Mouse (Mus musculus) spleen, adult 18-20 months (tissue): ENCODE data around the gene Lats2.
"Not testable (repeated sequence)": the region's sequence is repeated elsewhere in the genome, so short reads cannot be mapped to it uniquely, and the experiment has no call there.

Experiments used
- DNase-seq, 2 experiments: peaks; one replicate each; pipeline ENCODE4 v3.0.0; 2022; ENCODE audit warnings: mixed read lengths in 2 of 2

The Lats2 gene

GRCm38 (mm10) chr14:57758237-57758636 lies at the start of gene Lats2:
TSS of gene Lats2 (minus strand) at chr14:57758388.
- no peak for DNase-seq

GRCm38 (mm10) chr14:57803731-57804130 lies 45.5 kb upstream of the Lats2 start:
- DNase-seq = no peak

- peak; percentile 94 to 97 for DNase-seq
These were observed 40.1 kb upstream of the Lats2 start, which contains the start of gene Sap18 for GRCm38 (mm10) chr14:57797991-57798931. TSS of gene Sap18 (plus strand) at chr14:57798180.

GRCm38 (mm10) chr14:57797551-57797950 lies 39.4 kb upstream of the Lats2 start:
- DNase-seq = peak in 1 of 2 experiments; percentile 21

- DNase-seq = no peak
These were observed 33.0 kb upstream of the Lats2 start for GRCm38 (mm10) chr14:57791171-57791570.

GRCm38 (mm10) chr14:57789759-57790158 lies 31.6 kb upstream of the Lats2 start:
- no peak for DNase-seq

GRCm38 (mm10) chr14:57789311-57789710 lies 31.1 kb upstream of the Lats2 start:
- no peak for DNase-seq

- DNase-seq = no peak
These were observed 29.2 kb upstream of the Lats2 start for GRCm38 (mm10) chr14:57787406-57787805.

GRCm38 (mm10) chr14:57772157-57772815 lies 14.1 kb upstream of the Lats2 start:
- DNase-seq = no peak

GRCm38 (mm10) chr14:57769102-57769501 lies 10.9 kb upstream of the Lats2 start:
- DNase-seq = no peak

GRCm38 (mm10) chr14:57760447-57761412 lies 2.5 kb upstream of the Lats2 start:
- DNase-seq = no peak

- DNase-seq = no peak
These were observed 2.1 kb downstream of the Lats2 start for GRCm38 (mm10) chr14:57756094-57756493.

GRCm38 (mm10) chr14:57755661-57756060 lies 2.5 kb downstream of the Lats2 start:
- no peak for DNase-seq

- DNase-seq = no peak
These were observed 4.7 kb downstream of the Lats2 start for GRCm38 (mm10) chr14:57753351-57753992.

- DNase-seq = not testable (repeated sequence)
These were observed 7.2 kb downstream of the Lats2 start for GRCm38 (mm10) chr14:57751006-57751405.

GRCm38 (mm10) chr14:57749501-57749900 lies 8.7 kb downstream of the Lats2 start:
- DNase-seq = no peak

GRCm38 (mm10) chr14:57746001-57746771 lies 12.0 kb downstream of the Lats2 start, which contains the start of gene Gm49361:
TSS of gene Gm49361 (minus strand) at chr14:57746103.
- DNase-seq = peak; percentile 84 to 91

GRCm38 (mm10) chr14:57745291-57745969 lies 12.8 kb downstream of the Lats2 start:
- peak in 1 of 2 experiments; percentile 37 for DNase-seq

- DNase-seq = peak in 1 of 2 experiments; percentile 51
These were observed 13.6 kb downstream of the Lats2 start for GRCm38 (mm10) chr14:57744547-57744946.

GRCm38 (mm10) chr14:57740651-57741050 lies 17.5 kb downstream of the Lats2 start:
- no peak for DNase-seq
